Mouse (Mus musculus): Measurements from ENCODE around the gene 3110009E18Rik. TPM values are rescaled to one million over a fixed set of nuclear protein-coding genes. Genes with fewer than 3 reads are reported as not detected.

Gene 3110009E18Rik
- polyA plus RNA-seq, 1 experiment from 2014 or later, result 20.7 TPM

DNA sequence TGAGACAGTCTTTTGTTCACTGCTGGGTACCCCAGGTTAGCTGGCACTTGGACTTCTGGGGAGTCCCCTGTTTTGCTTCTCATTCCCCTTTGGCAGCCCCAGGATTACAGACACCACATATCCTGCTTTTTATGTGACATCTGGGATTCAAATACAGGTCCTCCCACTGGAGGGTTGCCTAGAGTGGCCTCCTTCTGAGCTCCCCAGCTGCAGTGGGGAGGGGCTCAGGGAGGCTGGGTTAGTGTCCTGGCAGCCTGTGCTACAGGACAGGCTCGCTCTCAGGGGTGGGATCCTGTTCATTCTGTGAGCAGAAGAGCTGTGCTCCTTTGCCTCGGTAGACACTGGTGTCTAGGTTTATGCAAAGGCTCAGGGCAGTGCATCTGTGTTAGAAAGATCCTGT, 100.3 kb downstream of the 3110009E18Rik start:
- Histone ChIP-seq H3K9me3 (no peaks in the 10 kb centered on the region), H3K4me3 (no peak overlapping the region), H3K27me3 (replicated peaks; ENCODE audit: low read depth, poor library complexity, severe bottlenecking) (no peaks in the 10 kb centered on the region), H3K4me1 (0 out of 2 replicates have a peak, but pooled peaks cover 4% of the 10 kb centered on the region), H3K36me3 (replicated peaks) (no peaks in the 10 kb centered on the region), H3K27ac (replicated peaks) (no peak overlapping the region)
- WGBS, result 53% methylated on average over 2 of the region's 2 CpGs
- DNase-seq (ENCODE audit: low spot score), result no peak

GRCm38 (mm10) chr1:120223613-120224012, 102.6 kb downstream of the 3110009E18Rik start:
- Histone ChIP-seq H3K9me3 (no peaks in the 10 kb centered on the region), H3K4me1 (0 out of 2 replicates have a peak, but pooled peaks cover 4% of the 10 kb centered on the region), H3K36me3 (replicated peaks) (no peaks in the 10 kb centered on the region), H3K27me3 (replicated peaks; ENCODE audit: low read depth, poor library complexity, severe bottlenecking) (no peaks in the 10 kb centered on the region), H3K4me3 (no peak overlapping the region), H3K27ac (replicated peaks) (no peak overlapping the region)
- no peak for DNase-seq (ENCODE audit: low spot score)
- 82% methylated on average over 4 of the region's 4 CpGs for WGBS

GRCm38 (mm10) chr1:120229723-120230471, 108.9 kb downstream of the 3110009E18Rik start:
- DNase-seq (ENCODE audit: low spot score), result no peak
- H3K27ac ChIP-seq (replicated peaks), result no peak overlapping the region
- no peaks in the 10 kb centered on the region; the same call in 1 of the 2 replicates for H3K27me3 ChIP-seq (replicated peaks; ENCODE audit: low read depth, poor library complexity, severe bottlenecking)
- H3K4me3 ChIP-seq, result no peak overlapping the region
- 91% methylated on average over 10 of the region's 10 CpGs for WGBS
- no peaks in the 10 kb centered on the region for H3K36me3 ChIP-seq (replicated peaks)
- H3K4me1 ChIP-seq, result no peaks in the 10 kb centered on the region
- H3K9me3 ChIP-seq, result no peaks in the 10 kb centered on the region

DNA sequence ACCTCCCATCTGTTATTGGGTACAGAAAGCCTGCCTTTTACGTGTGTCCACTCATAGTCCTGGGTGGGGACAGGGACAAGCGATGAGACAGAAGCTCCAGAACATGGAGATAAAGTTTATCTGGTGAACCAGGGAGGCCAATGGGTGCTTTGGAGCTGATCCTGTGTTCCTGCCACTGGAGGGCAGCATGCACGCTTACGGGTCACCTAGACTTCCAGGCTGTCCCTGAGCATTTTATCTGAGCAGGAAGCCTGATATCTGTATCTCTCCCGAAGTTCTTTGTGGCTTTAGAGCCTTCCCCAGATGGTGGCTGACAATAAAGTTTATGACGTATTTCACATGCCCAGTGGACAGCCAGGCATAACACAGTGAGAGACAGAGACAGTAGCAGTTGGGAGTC, 110.3 kb downstream of the 3110009E18Rik start:
- H3K36me3 ChIP-seq (replicated peaks), result no peaks in the 10 kb centered on the region
- no peaks in the 10 kb centered on the region; the same call in 1 of the 2 replicates for H3K27me3 ChIP-seq (replicated peaks; ENCODE audit: low read depth, poor library complexity, severe bottlenecking)
- no peaks in the 10 kb centered on the region for H3K9me3 ChIP-seq
- no peaks in the 10 kb centered on the region for H3K4me1 ChIP-seq
- H3K27ac ChIP-seq (replicated peaks), result no peak overlapping the region
- 48% methylated on average over 6 of the region's 6 CpGs for WGBS
- DNase-seq (ENCODE audit: low spot score), result peak; percentile 58
- no peak overlapping the region for H3K4me3 ChIP-seq

GRCm38 (mm10) chr1:120232170-120232569, 111.2 kb downstream of the 3110009E18Rik start:
- no peak for DNase-seq (ENCODE audit: low spot score)
- no peak overlapping the region for H3K4me3 ChIP-seq
- WGBS, result 65% methylated on average over 6 of the region's 6 CpGs
- no peaks in the 10 kb centered on the region; the same call in 1 of the 2 replicates for H3K27me3 ChIP-seq (replicated peaks; ENCODE audit: low read depth, poor library complexity, severe bottlenecking)
- no peak overlapping the region for H3K27ac ChIP-seq (replicated peaks)
- no peaks in the 10 kb centered on the region for H3K36me3 ChIP-seq (replicated peaks)
- no peaks in the 10 kb centered on the region for H3K9me3 ChIP-seq
- H3K4me1 ChIP-seq, result no peaks in the 10 kb centered on the region

DNA sequence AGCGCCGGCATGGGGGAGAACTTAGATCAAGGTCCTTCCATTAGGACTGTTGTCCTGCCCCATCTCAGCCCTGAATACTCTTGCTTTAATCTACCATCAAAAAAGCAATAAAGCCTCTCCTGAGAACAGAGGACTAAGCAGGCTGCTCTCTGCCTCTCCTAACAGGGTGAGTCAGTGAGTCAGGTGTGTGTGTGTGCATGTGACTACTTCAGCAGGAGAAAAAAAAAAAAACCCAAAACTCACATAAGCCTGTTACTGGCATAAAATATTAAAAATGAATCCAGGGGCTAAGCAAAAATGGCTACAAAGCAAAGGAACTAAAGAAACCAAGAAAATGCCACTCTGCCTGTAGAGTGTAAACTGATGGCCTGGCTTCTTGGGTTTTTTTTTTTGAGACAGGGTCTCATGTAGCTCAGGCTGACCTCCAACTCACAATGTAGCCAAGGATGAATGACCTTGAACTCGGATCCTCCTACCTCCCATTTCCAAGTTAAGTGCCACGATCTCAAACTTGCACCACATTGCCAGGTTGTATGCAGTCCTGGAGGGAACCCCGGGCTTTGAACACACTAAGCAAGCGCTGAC, 114.7 kb downstream of the 3110009E18Rik start:
- no peaks in the 10 kb centered on the region for H3K36me3 ChIP-seq (replicated peaks)
- no peaks in the 10 kb centered on the region for H3K9me3 ChIP-seq
- DNase-seq (ENCODE audit: low spot score), result no peak
- H3K4me3 ChIP-seq, result no peak overlapping the region
- no peaks in the 10 kb centered on the region; the same call in 1 of the 2 replicates for H3K27me3 ChIP-seq (replicated peaks; ENCODE audit: low read depth, poor library complexity, severe bottlenecking)
- no peaks in the 10 kb centered on the region for H3K4me1 ChIP-seq
- no peak overlapping the region for H3K27ac ChIP-seq (replicated peaks)
- WGBS, result 89% methylated on average over 6 of the region's 6 CpGs

DNA sequence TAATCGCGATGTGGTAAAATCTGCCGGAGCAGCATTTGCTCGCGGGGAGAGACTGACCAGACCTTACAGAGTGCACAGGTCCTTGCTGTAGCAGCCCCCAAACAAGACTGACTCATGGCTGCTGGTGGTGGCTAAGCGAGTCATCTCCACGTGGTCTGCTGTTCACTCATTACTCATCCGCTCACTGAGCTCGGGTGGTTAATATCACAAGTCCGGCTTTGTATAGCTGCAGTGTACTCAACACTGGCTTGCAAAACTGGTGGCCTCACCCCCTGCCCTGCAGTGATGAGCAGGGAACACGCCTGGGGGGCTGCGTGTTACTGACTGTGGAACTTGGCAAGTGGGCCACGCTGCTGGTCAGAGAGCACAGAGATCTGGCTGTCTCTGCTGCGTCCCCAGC, 115.4 kb downstream of the 3110009E18Rik start:
- Histone ChIP-seq H3K4me1 (no peaks in the 10 kb centered on the region), H3K36me3 (replicated peaks) (no peaks in the 10 kb centered on the region), H3K27me3 (replicated peaks; ENCODE audit: low read depth, poor library complexity, severe bottlenecking) (no peaks in the 10 kb centered on the region; the same call in 1 of the 2 replicates), H3K4me3 (no peak overlapping the region), H3K9me3 (no peaks in the 10 kb centered on the region), H3K27ac (replicated peaks) (no peak overlapping the region)
- 90% methylated on average over 14 of the region's 14 CpGs for WGBS
- DNase-seq (ENCODE audit: low spot score), result no peak

GRCm38 (mm10) chr1:120237068-120237467, 116.1 kb downstream of the 3110009E18Rik start:
- H3K27ac ChIP-seq (replicated peaks), result no peak overlapping the region
- 85% methylated on average over 1 of the region's 1 CpGs for WGBS
- H3K4me1 ChIP-seq, result no peaks in the 10 kb centered on the region
- H3K36me3 ChIP-seq (replicated peaks), result no peaks in the 10 kb centered on the region
- H3K4me3 ChIP-seq, result no peak overlapping the region
- H3K9me3 ChIP-seq, result no peaks in the 10 kb centered on the region
- H3K27me3 ChIP-seq (replicated peaks; ENCODE audit: low read depth, poor library complexity, severe bottlenecking), result no peaks in the 10 kb centered on the region; the same call in 1 of the 2 replicates
- no peak for DNase-seq (ENCODE audit: low spot score)

Other genes starting within 250 kb of the 3110009E18Rik start
- gene Tmem177, start 208.0 kb upstream of the 3110009E18Rik start, polyA plus RNA-seq (2016; fragmentation: Nextera tagmentation; extraction: Ambion mirVana), result 10.4 and 10.9 TPM in 2 replicates
- gene Cfap221, start 124.0 kb upstream of the 3110009E18Rik start, polyA plus RNA-seq (2016; fragmentation: Nextera tagmentation; extraction: Ambion mirVana), result not detected in 2 replicates
- gene Sctr, start 114.3 kb upstream of the 3110009E18Rik start, polyA plus RNA-seq (2016; fragmentation: Nextera tagmentation; extraction: Ambion mirVana), result 0.16 and 0.24 TPM in 2 replicates
- 5.2 and 7.2 TPM in 2 replicates for gene Tmem37, start 47.1 kb upstream of the 3110009E18Rik start, polyA plus RNA-seq (2016; fragmentation: Nextera tagmentation; extraction: Ambion mirVana)
- gene Dbi, start 109 bp upstream of the 3110009E18Rik start, polyA plus RNA-seq (2016; fragmentation: Nextera tagmentation; extraction: Ambion mirVana), result 693 and 727 TPM in 2 replicates
- gene Steap3, start 151.5 kb downstream of the 3110009E18Rik start, polyA plus RNA-seq (2016; fragmentation: Nextera tagmentation; extraction: Ambion mirVana), result 2.6 and 3.6 TPM in 2 replicates
- 0.14 and 0.24 TPM in 2 replicates for gene C1ql2, start 219.4 kb downstream of the 3110009E18Rik start, polyA plus RNA-seq (2016; fragmentation: Nextera tagmentation; extraction: Ambion mirVana)

Data from embryonic facial prominence, embryonic 10.5 days (tissue).